Mouse (Mus musculus) gastrocnemius, adult 18-20 months (tissue): ENCODE measurements around the gene Polr3b. TPM values are rescaled to one million over a fixed set of nuclear protein-coding genes. Genes with fewer than 3 reads are reported as not detected.
A peak's percentile ranks its signal among the peaks of the same experiment; 100 is the strongest.

Experiments used
- DNase-seq: peaks from one replicate; pipeline ENCODE4 v3.0.0; 2021; ENCODE audit warnings: low spot score
- total RNA-seq, 2 experiments: library from RNA; stranded (reverse); gene quantifications; 2 replicates each; pipeline ENCODE4 v1.2.3; 2021

Polr3b gene
- total RNA-seq, 2 experiments from 2014 or later: 8.8 to 10.0 TPM

- peak; percentile 33 for DNase-seq
Measured at GRCm38 (mm10) chr10:84610324-84610723, 11.8 kb upstream of the Polr3b start.

GRCm38 (mm10) chr10:84610783-84611182 is 11.3 kb upstream of the Polr3b start:
- no peak for DNase-seq

- DNase-seq: no peak
Measured at GRCm38 (mm10) chr10:84611664-84612063, 10.4 kb upstream of the Polr3b start.

- DNase-seq: no peak
Measured at GRCm38 (mm10) chr10:84612281-84612680, 9.8 kb upstream of the Polr3b start.

GRCm38 (mm10) chr10:84613366-84613765 is 8.7 kb upstream of the Polr3b start:
- no peak for DNase-seq

GRCm38 (mm10) chr10:84615076-84615475 is 7.0 kb upstream of the Polr3b start:
- DNase-seq: no peak

GRCm38 (mm10) chr10:84631182-84631581 is 9.1 kb downstream of the Polr3b start:
- DNase-seq: no peak

- no peak for DNase-seq
Measured at GRCm38 (mm10) chr10:84632005-84632404, 9.9 kb downstream of the Polr3b start.

GRCm38 (mm10) chr10:84636656-84637055 is 14.6 kb downstream of the Polr3b start:
- peak; percentile 64 for DNase-seq

GRCm38 (mm10) chr10:84638382-84638781 is 16.3 kb downstream of the Polr3b start:
- DNase-seq: peak; percentile 31

GRCm38 (mm10) chr10:84639525-84640287 is 17.6 kb downstream of the Polr3b start:
- no peak for DNase-seq

GRCm38 (mm10) chr10:84640861-84641260 is 18.8 kb downstream of the Polr3b start:
- no peak for DNase-seq

GRCm38 (mm10) chr10:84641576-84641975 is 19.5 kb downstream of the Polr3b start:
- DNase-seq: no peak

GRCm38 (mm10) chr10:84645940-84646339 is 23.8 kb downstream of the Polr3b start:
- no peak for DNase-seq

GRCm38 (mm10) chr10:84646506-84647102 is 24.5 kb downstream of the Polr3b start:
- DNase-seq: no peak

- DNase-seq: no peak
Measured at GRCm38 (mm10) chr10:84647264-84647663, 25.2 kb downstream of the Polr3b start.

- no peak for DNase-seq
Measured at GRCm38 (mm10) chr10:84648911-84649310, 26.8 kb downstream of the Polr3b start.

GRCm38 (mm10) chr10:84654029-84654428 is 31.9 kb downstream of the Polr3b start:
- DNase-seq: no peak

GRCm38 (mm10) chr10:84654731-84655130 is 32.6 kb downstream of the Polr3b start:
- DNase-seq: no peak

GRCm38 (mm10) chr10:84656618-84657017 is 34.5 kb downstream of the Polr3b start:
- DNase-seq: peak; percentile 49

- no peak for DNase-seq
Measured at GRCm38 (mm10) chr10:84657437-84658087, 35.5 kb downstream of the Polr3b start.

- no peak for DNase-seq
Measured at GRCm38 (mm10) chr10:84658088-84658848, 36.2 kb downstream of the Polr3b start.
